ENCODE assay signal across 10 mouse cellular contexts in genomic region chr7:145216591-145216990, GRCm38 (mm10). TPM values are rescaled to one million over a fixed set of nuclear protein-coding genes. Genes with fewer than 3 reads are reported as not detected.
DNase-seq lines count a peak whose midpoint lies in the region; ATAC-seq and TF ChIP-seq lines count a peak whose summit lies in the region.
"Had no signal": no experiment of that assay in that cellular context is flagged by ENCODE, and none has a peak within 500 bp of the region (broad histone marks: within the 10 kb centered on the region; RNA-seq: fewer than 3 reads in every experiment).

No protein-coding gene starts in this region.

- no peaks in the 10 kb centered on the region for H3K36me3 ChIP-seq in heart, postnatal 0 days (replicated peaks; ENCODE audit: control insufficient read depth, insufficient read depth, low read length)
- H3K36me3 ChIP-seq: limb, embryonic 15.5 days had no signal

- intact Hi-C loops in gastrocnemius, adult 2 months (cut with DNase I), result no loop called here

- DNase-seq in gastrocnemius, adult 2 months, result no peak
- DNase-seq in gastrocnemius, adult 18-20 months (ENCODE audit: low spot score), result no peak
- no peak for DNase-seq in lung, adult 2 months
- DNase-seq in lung, postnatal 25 days (ENCODE audit: low spot score), result no peak
- peak; percentile 54 for DNase-seq in heart, postnatal 0 days (ENCODE audit: low spot score)
- peak; percentile 72 for DNase-seq in retina, embryonic 14.5 days (ENCODE audit: low spot score)
- no peak for DNase-seq in urinary bladder, postnatal 25 days (ENCODE audit: low spot score)

- no peaks in the 10 kb centered on the region for H3K27me3 ChIP-seq in heart, postnatal 0 days (ENCODE audit: control insufficient read depth, insufficient read depth, low read length)
- H3K27me3 ChIP-seq: limb, embryonic 15.5 days had no signal

- no peak for TF ChIP-seq POLR2A in lung, adult 2 months (IDR thresholded peaks at IDR 0.05; ENCODE audit: borderline replicate concordance, extremely low read depth, low read depth, low read length)

- no peak overlapping the region for H3K4me2 ChIP-seq in heart, postnatal 0 days (ENCODE audit: low read depth, low read length)
- H3K4me2 ChIP-seq: limb, embryonic 15.5 days had no signal

- peak; percentile 42 for TF ChIP-seq CTCF in gastrocnemius, adult 2 months (IDR thresholded peaks at IDR 0.05)
- TF ChIP-seq CTCF in lung, adult 2 months (IDR thresholded peaks at IDR 0.05; ENCODE audit: insufficient read depth, low read length), result peak; percentile 42; the same call in 1 of the 2 replicates
- peak; percentile 64 for TF ChIP-seq CTCF in heart, postnatal 0 days (IDR thresholded peaks at IDR 0.05; ENCODE audit: low read depth)

- 53% methylated on average over 1 of the region's 1 CpGs for WGBS in lung, adult 2 months
- 50% methylated on average over 1 of the region's 1 CpGs for WGBS in heart, postnatal 0 days

- no peaks in the 10 kb centered on the region for H3K9me3 ChIP-seq in heart, postnatal 0 days (replicated peaks; ENCODE audit: control insufficient read depth, low read length)
- H3K9me3 ChIP-seq: limb, embryonic 15.5 days had no signal

- TF ChIP-seq EP300 in heart, postnatal 0 days (IDR thresholded peaks at IDR 0.05; ENCODE audit: low read depth), result no peak

- H3K9ac ChIP-seq in heart, postnatal 0 days (replicated peaks; ENCODE audit: low read depth, low read length), result no peak overlapping the region
- H3K9ac ChIP-seq: limb, embryonic 15.5 days had no signal

- peaks cover 2% of the 10 kb centered on the region; the same call in 1 of the 2 replicates for H3K4me1 ChIP-seq in lung, adult 2 months (ENCODE audit: control insufficient read depth, insufficient read depth, low read length)
- H3K4me1 ChIP-seq in heart, postnatal 0 days (ENCODE audit: control insufficient read depth, insufficient read depth), result 0 out of 2 replicates have a peak, but pooled peaks cover 8% of the 10 kb centered on the region

- ATAC-seq in heart, postnatal 0 days (ENCODE audit: insufficient read depth, low read depth), result peak; percentile 42
- ATAC-seq in activated CD4-positive, CD25-positive, alpha-beta regulatory T cell, adult 4 months, result no peak

- peak overlapping the region; percentile 24; the same call in 1 of the 2 replicates for H3K27ac ChIP-seq in gastrocnemius, adult 2 months
- H3K27ac ChIP-seq in heart, postnatal 0 days (ENCODE audit: low read depth), result no peak overlapping the region
- H3K27ac ChIP-seq: limb, embryonic 15.5 days had no signal

- H3K4me3 ChIP-seq in gastrocnemius, adult 2 months, result no peak overlapping the region
- no peak overlapping the region for H3K4me3 ChIP-seq in lung, adult 2 months (replicated peaks; ENCODE audit: extremely low read depth, low read depth, low read length)
- H3K4me3 ChIP-seq in heart, postnatal 0 days (ENCODE audit: low read depth, low read length), result no peak overlapping the region
- H3K4me3 ChIP-seq: limb, embryonic 15.5 days had no signal

RNA-seq across cellular contexts. Expression of gene 1810010D01Rik, which starts 8.7 kb away (rescaled TPM):
- total RNA-seq in gastrocnemius, adult 2 months (2021), result under 1 TPM in 1 of 2 experiments, not detected in 1; 0.67 TPM
- total RNA-seq in gastrocnemius, adult 18-20 months (2021), result not detected
- polyA plus RNA-seq in lung, adult 2 months (2012; rRNA removed), result 5.6 and 8.4 TPM in 2 replicates
- total RNA-seq in heart, postnatal 0 days (2014; rRNA removed; ENCODE audit: low replicate concordance), result 7.1 TPM in 1 of 2 replicates, not detected in the other
- polyA plus RNA-seq in heart, postnatal 0 days (2015; fragmentation: Nextera tagmentation; extraction: Ambion mirVana), result not detected in 2 replicates
- polyA plus RNA-seq in activated CD4-positive, CD25-positive, alpha-beta regulatory T cell, adult 4 months (2017; shearing (Covaris generic)), result not detected
- total RNA-seq: hematopoietic stem cell, adult 5-6 weeks had no signal

Comparison
In these comparisons a context has a peak if more than half of its experiments do, and no peak if none do; other contexts are left out.
1. DNase-seq: peak in heart, postnatal 0 days (single experiment) and retina, embryonic 14.5 days (single experiment); none in gastrocnemius, adult 2 months (single experiment), gastrocnemius, adult 18-20 months (single experiment), lung, adult 2 months (single experiment), lung, postnatal 25 days (single experiment) and urinary bladder, postnatal 25 days (single experiment).
2. Peak in every context shown above with its lines, with median percentiles within 50 percentile points of each other: CTCF ChIP-seq.